Mouse (Mus musculus): ENCODE measurements at regions not wholly inside any gene's neighbourhood (a gene's known extent, or its start where the extent isn't known, plus 50 kb on each side); places are given as distances from the start of the nearest gene placed in this dataset.

DNA sequence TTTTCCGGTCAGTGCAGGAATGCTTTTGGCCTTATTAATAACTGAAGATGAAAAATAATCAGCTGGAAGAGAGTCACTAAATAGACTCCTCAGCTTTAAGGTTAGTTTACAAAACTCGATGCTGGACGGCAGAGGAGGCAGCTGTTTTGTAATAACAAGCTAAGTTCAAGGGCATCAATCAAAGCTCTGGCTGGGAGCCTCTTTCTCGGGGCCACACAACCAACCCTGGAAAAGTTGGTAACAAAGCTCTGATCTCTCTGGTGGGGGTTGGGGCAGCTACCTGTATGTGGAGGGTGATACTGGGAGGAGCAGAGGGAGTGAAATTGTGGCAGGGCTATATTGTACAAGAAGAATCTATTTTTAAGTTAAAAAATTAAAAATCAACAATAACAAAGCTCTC is 374.1 kb downstream of the Fgf9 start:
- Histone ChIP-seq H3K27ac (ENCODE audit: low read depth) (no peak overlapping the region), H3K4me3 (ENCODE audit: low read depth, low read length) (no peak overlapping the region), H3K36me3 (ENCODE audit: control insufficient read depth, insufficient read depth, low read length) (no peaks in the 10 kb centered on the region), H3K4me1 (replicated peaks; ENCODE audit: control insufficient read depth, insufficient read depth, low read length) (no peaks in the 10 kb centered on the region), H3K9me3 (ENCODE audit: control insufficient read depth, low read length) (no peaks in the 10 kb centered on the region), H3K27me3 (replicated peaks; ENCODE audit: control insufficient read depth, insufficient read depth, low read length) (no peaks in the 10 kb centered on the region), H3K4me2 (ENCODE audit: low read length) (no peak overlapping the region), H3K9ac (ENCODE audit: low read length) (no peak overlapping the region)
- DNase-seq (ENCODE audit: low spot score) (no peak), ATAC-seq (replicated peaks; ENCODE audit: low FRiP score, low TSS enrichment, low read depth) (no peak)
- WGBS: 29% methylated on average over 4 of the region's 4 CpGs

DNA sequence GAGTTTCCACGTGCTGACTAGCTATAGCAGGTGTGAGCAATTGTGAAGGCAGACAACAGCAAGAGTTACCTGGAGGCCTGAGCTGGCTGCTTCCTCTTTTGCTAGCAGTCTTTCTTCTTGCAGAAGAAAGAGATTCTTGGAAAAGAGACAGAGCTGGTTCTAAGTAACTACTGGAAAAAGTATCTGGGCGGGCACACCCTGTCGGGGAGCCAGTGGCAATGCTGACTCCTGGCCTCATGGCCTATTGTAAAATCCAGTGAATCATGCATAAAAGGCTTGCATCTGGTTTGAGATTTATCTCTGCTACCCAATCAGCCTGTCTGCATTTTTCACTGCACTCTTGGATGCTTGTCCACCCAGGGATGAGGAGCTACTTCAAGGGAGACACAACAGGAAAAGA is 372.2 kb downstream of the Fgf9 start:
- 87% methylated on average over 3 of the region's 3 CpGs for WGBS
- no peak overlapping the region for H3K4me2 ChIP-seq (ENCODE audit: low read length)
- H3K27ac ChIP-seq (ENCODE audit: low read depth): no peak overlapping the region
- ATAC-seq (replicated peaks; ENCODE audit: low FRiP score, low TSS enrichment, low read depth) (no peak), DNase-seq (ENCODE audit: low spot score) (no peak)
- H3K36me3 ChIP-seq (ENCODE audit: control insufficient read depth, insufficient read depth, low read length): no peaks in the 10 kb centered on the region
- no peak overlapping the region for H3K4me3 ChIP-seq (ENCODE audit: low read depth, low read length)
- H3K4me1 ChIP-seq (replicated peaks; ENCODE audit: control insufficient read depth, insufficient read depth, low read length): no peaks in the 10 kb centered on the region
- no peaks in the 10 kb centered on the region for H3K27me3 ChIP-seq (replicated peaks; ENCODE audit: control insufficient read depth, insufficient read depth, low read length)
- no peak overlapping the region for H3K9ac ChIP-seq (ENCODE audit: low read length)
- no peaks in the 10 kb centered on the region for H3K9me3 ChIP-seq (ENCODE audit: control insufficient read depth, low read length)

DNA sequence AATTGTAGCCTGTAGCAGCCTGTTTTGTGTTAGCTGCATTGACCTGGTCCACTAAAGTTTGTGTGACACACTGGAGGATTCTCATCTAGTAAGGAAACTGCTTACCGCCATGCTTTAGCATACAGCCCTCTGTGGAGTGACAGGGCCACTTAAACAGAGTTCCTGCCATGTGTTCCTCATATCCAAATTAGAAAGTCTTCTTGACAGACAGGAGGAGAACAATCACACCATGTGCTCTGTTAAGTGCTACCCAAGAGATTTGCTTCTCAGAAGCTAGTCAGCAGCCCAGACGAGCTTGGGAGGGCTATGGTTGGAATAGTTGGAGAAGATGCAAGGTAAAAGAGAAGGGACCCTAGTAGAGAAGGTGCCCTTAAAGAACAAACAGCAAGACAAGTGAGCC is 369.6 kb downstream of the Fgf9 start:
- DNase-seq (ENCODE audit: low spot score) (no peak), ATAC-seq (replicated peaks; ENCODE audit: low FRiP score, low TSS enrichment, low read depth) (no peak)
- H3K27ac ChIP-seq (ENCODE audit: low read depth): no peak overlapping the region
- H3K9ac ChIP-seq (ENCODE audit: low read length): no peak overlapping the region
- H3K4me2 ChIP-seq (ENCODE audit: low read length): no peak overlapping the region
- 84% methylated on average over 2 of the region's 2 CpGs for WGBS
- no peaks in the 10 kb centered on the region for H3K36me3 ChIP-seq (ENCODE audit: control insufficient read depth, insufficient read depth, low read length)
- H3K4me3 ChIP-seq (ENCODE audit: low read depth, low read length): no peak overlapping the region
- no peaks in the 10 kb centered on the region for H3K27me3 ChIP-seq (replicated peaks; ENCODE audit: control insufficient read depth, insufficient read depth, low read length)
- no peaks in the 10 kb centered on the region for H3K4me1 ChIP-seq (replicated peaks; ENCODE audit: control insufficient read depth, insufficient read depth, low read length)
- H3K9me3 ChIP-seq (ENCODE audit: control insufficient read depth, low read length): no peaks in the 10 kb centered on the region

DNA sequence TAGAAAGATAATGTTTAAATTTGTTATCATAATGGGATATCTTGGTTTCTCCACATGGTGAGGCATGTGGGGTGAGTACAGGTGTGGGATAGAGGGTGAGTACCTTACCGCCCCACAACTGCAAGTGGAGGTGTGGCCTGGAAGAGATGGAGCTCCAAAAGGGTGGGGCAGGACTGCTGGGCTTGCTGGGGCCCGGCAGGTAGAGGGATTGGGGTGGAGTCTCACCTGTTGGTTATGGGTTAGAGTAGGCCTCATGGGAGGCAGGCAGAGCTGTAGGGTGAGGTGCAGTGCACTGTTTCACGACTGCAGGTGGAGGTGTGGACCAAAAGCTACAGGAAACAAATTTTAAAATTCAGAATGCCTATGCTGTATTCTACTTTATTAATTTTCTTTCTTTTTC is 365.7 kb downstream of the Fgf9 start:
- Histone ChIP-seq H3K4me1 (replicated peaks; ENCODE audit: control insufficient read depth, insufficient read depth, low read length) (no peaks in the 10 kb centered on the region), H3K9ac (ENCODE audit: low read length) (no peak overlapping the region), H3K4me2 (ENCODE audit: low read length) (no peak overlapping the region), H3K27ac (ENCODE audit: low read depth) (no peak overlapping the region), H3K4me3 (ENCODE audit: low read depth, low read length) (no peak overlapping the region), H3K36me3 (ENCODE audit: control insufficient read depth, insufficient read depth, low read length) (no peaks in the 10 kb centered on the region), H3K9me3 (ENCODE audit: control insufficient read depth, low read length) (no peaks in the 10 kb centered on the region), H3K27me3 (replicated peaks; ENCODE audit: control insufficient read depth, insufficient read depth, low read length) (no peaks in the 10 kb centered on the region)
- DNase-seq (ENCODE audit: low spot score) (no peak), ATAC-seq (replicated peaks; ENCODE audit: low FRiP score, low TSS enrichment, low read depth) (no peak)
- WGBS: 79% methylated on average over 3 of the region's 3 CpGs

DNA sequence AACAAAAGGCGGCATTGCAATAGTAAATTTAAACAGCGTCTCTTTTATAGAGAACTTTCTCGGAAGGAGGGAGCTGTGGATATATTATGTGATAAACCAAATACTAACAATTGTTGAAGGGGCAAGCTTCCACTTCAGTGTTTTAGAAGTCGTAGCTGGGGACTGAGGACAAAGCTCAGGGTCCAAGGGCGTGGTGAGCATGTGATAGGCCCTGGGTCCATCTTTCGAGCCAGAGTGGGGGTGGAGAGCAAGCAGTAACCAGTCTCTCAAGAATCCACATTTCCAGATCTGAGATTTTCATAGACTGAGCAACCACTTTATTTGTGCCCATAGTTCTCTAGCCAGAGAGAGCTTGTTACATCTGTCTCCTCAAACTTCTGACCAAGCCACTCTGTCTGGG is 356.1 kb downstream of the Fgf9 start:
- Histone ChIP-seq H3K27me3 (replicated peaks; ENCODE audit: control insufficient read depth, insufficient read depth, low read length) (no peaks in the 10 kb centered on the region), H3K4me1 (replicated peaks; ENCODE audit: control insufficient read depth, insufficient read depth, low read length) (no peaks in the 10 kb centered on the region; the same call in 1 of the 2 replicates), H3K36me3 (ENCODE audit: control insufficient read depth, insufficient read depth, low read length) (no peaks in the 10 kb centered on the region), H3K4me3 (ENCODE audit: low read depth, low read length) (no peak overlapping the region), H3K4me2 (ENCODE audit: low read length) (no peak overlapping the region), H3K27ac (ENCODE audit: low read depth) (no peak overlapping the region), H3K9me3 (ENCODE audit: control insufficient read depth, low read length) (no peaks in the 10 kb centered on the region), H3K9ac (ENCODE audit: low read length) (no peak overlapping the region)
- ATAC-seq (replicated peaks; ENCODE audit: low FRiP score, low TSS enrichment, low read depth) (no peak), DNase-seq (ENCODE audit: low spot score) (no peak)
- 44% methylated on average over 6 of the region's 6 CpGs for WGBS

DNA sequence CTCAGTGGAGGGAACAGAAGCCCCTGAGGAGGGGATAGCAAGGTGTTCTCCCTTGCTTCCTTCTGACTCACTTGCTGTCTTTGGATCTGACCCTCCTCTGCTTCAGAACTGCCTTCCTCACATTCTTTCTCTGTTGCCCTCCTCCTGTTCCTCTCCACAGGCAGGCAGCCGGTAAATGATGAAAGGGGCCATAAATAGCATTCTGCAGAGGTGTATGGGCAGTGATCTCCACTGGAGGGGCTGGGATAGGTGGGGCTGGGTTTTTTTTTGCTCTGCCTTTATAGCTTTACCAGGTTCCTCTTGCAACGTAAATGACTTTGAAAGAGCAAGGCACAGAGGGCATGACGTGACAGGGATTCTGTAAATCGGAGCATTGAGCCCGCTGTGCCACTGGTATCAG is 351.6 kb downstream of the Fgf9 start:
- ATAC-seq (replicated peaks; ENCODE audit: low FRiP score, low TSS enrichment, low read depth): peak; percentile 68; the same call in 1 of the 2 replicates
- WGBS: 32% methylated on average over 5 of the region's 5 CpGs
- H3K36me3 ChIP-seq (ENCODE audit: control insufficient read depth, insufficient read depth, low read length): no peaks in the 10 kb centered on the region

DNA sequence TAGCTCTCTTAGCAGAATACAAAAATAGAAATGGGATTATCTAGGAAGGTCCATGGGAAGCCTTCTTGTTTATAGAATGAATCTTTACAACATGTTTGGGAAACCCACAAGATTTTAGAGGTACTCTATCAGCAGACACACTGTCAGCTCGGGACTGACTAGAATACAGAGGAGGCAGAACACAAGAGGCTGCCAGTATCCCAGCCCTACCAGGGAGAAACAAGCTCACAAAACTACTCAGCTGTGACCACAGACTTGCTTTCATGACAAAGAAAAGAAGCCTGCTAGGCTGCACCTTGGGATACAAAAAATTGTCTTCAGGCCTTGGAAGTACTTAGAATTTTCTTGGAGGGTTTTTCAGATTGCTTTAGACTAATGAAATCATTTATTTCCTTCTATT is 347.2 kb downstream of the Fgf9 start:
- H3K9ac ChIP-seq (ENCODE audit: low read length): no peak overlapping the region
- H3K36me3 ChIP-seq (ENCODE audit: control insufficient read depth, insufficient read depth, low read length): no peaks in the 10 kb centered on the region
- 46% methylated on average over 1 of the region's 1 CpGs for WGBS
- H3K9me3 ChIP-seq (ENCODE audit: control insufficient read depth, low read length): no peaks in the 10 kb centered on the region
- no peaks in the 10 kb centered on the region for H3K4me1 ChIP-seq (replicated peaks; ENCODE audit: control insufficient read depth, insufficient read depth, low read length)
- no peak overlapping the region for H3K4me3 ChIP-seq (ENCODE audit: low read depth, low read length)
- H3K4me2 ChIP-seq (ENCODE audit: low read length): no peak overlapping the region
- no peak for ATAC-seq (replicated peaks; ENCODE audit: low FRiP score, low TSS enrichment, low read depth)
- no peaks in the 10 kb centered on the region for H3K27me3 ChIP-seq (replicated peaks; ENCODE audit: control insufficient read depth, insufficient read depth, low read length)
- no peak overlapping the region for H3K27ac ChIP-seq (ENCODE audit: low read depth)
- no peak for DNase-seq (ENCODE audit: low spot score)

More for the DNA sequence above, 351.6 kb downstream of the Fgf9 start:
- no peak overlapping the region for H3K4me3 ChIP-seq (ENCODE audit: low read depth, low read length)
- H3K27me3 ChIP-seq (replicated peaks; ENCODE audit: control insufficient read depth, insufficient read depth, low read length): no peaks in the 10 kb centered on the region
- DNase-seq (ENCODE audit: low spot score): peak; percentile 62
- H3K27ac ChIP-seq (ENCODE audit: low read depth): peak overlapping the region; percentile 57
- H3K4me2 ChIP-seq (ENCODE audit: low read length): no peak overlapping the region
- no peak overlapping the region for H3K9ac ChIP-seq (ENCODE audit: low read length)
- H3K9me3 ChIP-seq (ENCODE audit: control insufficient read depth, low read length): no peaks in the 10 kb centered on the region
- no peaks in the 10 kb centered on the region for H3K4me1 ChIP-seq (replicated peaks; ENCODE audit: control insufficient read depth, insufficient read depth, low read length)

DNA sequence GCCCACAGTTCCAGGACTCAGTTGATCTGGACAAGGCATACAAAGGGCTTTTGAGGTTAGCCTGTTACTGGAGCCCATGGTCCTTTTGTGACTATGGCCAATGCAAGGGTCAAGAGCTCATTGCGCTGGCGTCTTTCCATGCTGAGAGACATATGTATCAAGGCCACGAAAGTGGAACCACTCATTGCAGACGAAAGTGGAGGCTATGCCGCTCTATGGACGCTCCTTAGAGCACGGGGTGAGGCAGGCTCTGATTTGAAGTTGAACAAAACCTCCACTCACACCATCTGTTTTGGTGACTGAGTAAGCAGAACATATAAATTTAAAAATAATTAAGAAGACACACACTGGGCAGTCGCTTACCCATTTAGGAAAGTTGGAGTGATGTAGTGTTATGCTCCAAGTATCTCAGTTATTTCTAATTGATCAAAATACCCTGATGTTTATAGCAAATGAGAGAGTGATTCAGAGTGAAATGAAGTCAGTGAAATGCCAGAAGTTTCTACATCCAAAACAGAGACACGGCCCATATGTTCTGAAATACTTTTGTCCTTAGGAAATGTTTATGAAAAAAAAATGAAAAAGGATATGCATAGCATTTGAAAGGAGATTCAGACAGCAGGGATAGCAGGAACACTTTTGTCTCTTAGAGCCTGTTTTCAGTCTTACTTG is 321.8 kb downstream of the Fgf9 start:
- Histone ChIP-seq H3K4me1 (replicated peaks; ENCODE audit: control insufficient read depth, insufficient read depth, low read length) (0 out of 2 replicates have a peak, but pooled peaks cover 2% of the 10 kb centered on the region), H3K27ac (ENCODE audit: low read depth) (no peak overlapping the region), H3K9ac (ENCODE audit: low read length) (no peak overlapping the region), H3K36me3 (ENCODE audit: control insufficient read depth, insufficient read depth, low read length) (no peaks in the 10 kb centered on the region), H3K27me3 (replicated peaks; ENCODE audit: control insufficient read depth, insufficient read depth, low read length) (no peaks in the 10 kb centered on the region), H3K4me3 (ENCODE audit: low read depth, low read length) (no peak overlapping the region), H3K9me3 (ENCODE audit: control insufficient read depth, low read length) (no peaks in the 10 kb centered on the region), H3K4me2 (ENCODE audit: low read length) (no peak overlapping the region)
- ATAC-seq (replicated peaks; ENCODE audit: low FRiP score, low TSS enrichment, low read depth) (no peak), DNase-seq (ENCODE audit: low spot score) (no peak)
- 74% methylated on average over 9 of the region's 9 CpGs for WGBS

DNA sequence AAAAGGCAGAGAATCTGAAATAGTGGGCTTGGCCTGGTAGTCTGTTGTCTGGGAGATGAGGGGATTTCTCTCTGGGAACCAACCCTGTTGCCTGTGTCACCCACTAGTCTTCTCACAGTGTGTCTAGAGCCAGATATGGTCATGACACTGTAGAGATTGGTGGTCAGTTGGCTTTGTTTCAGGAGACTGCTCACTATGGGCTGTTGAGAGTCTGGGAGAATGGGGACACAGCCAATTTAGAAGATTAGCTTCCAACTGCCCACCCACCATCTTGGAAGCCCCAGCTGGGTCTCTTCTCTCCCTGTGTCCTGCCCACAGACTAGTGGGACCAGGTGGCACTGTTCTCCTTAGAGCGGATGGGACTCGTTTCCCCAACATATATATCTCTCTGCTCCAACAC is 320.4 kb downstream of the Fgf9 start:
- no peak overlapping the region for H3K27ac ChIP-seq (ENCODE audit: low read depth)
- no peaks in the 10 kb centered on the region for H3K27me3 ChIP-seq (replicated peaks; ENCODE audit: control insufficient read depth, insufficient read depth, low read length)
- DNase-seq (ENCODE audit: low spot score): no peak
- no peak overlapping the region for H3K4me3 ChIP-seq (ENCODE audit: low read depth, low read length)
- H3K9me3 ChIP-seq (ENCODE audit: control insufficient read depth, low read length): no peaks in the 10 kb centered on the region
- 50% methylated on average over 2 of the region's 2 CpGs for WGBS
- no peak overlapping the region for H3K4me2 ChIP-seq (ENCODE audit: low read length)
- H3K36me3 ChIP-seq (ENCODE audit: control insufficient read depth, insufficient read depth, low read length): no peaks in the 10 kb centered on the region
- H3K9ac ChIP-seq (ENCODE audit: low read length): no peak overlapping the region
- 0 out of 2 replicates have a peak, but pooled peaks cover 2% of the 10 kb centered on the region for H3K4me1 ChIP-seq (replicated peaks; ENCODE audit: control insufficient read depth, insufficient read depth, low read length)
- no peak for ATAC-seq (replicated peaks; ENCODE audit: low FRiP score, low TSS enrichment, low read depth)

Data from intestine, embryonic 14.5 days (tissue).